Mouse (Mus musculus) liver, adult 2 months (tissue): ENCODE data around the gene Lrrc20.

Experiments used
- CTCF ChIP-seq: fragments of 200-500 bp; IDR thresholded peaks from 2 replicates; pipeline ENCODE4 v1.5.1; 2011; ENCODE audit warnings: low read depth, low read length, control low read depth
- POLR2A ChIP-seq: fragments of 200-500 bp; IDR thresholded peaks from 2 replicates; pipeline ENCODE4 v1.6.1; 2011; ENCODE audit warnings: low read length, control low read depth; ENCODE audit not compliant: insufficient read depth; ENCODE audit errors: extremely low read depth

DNA sequence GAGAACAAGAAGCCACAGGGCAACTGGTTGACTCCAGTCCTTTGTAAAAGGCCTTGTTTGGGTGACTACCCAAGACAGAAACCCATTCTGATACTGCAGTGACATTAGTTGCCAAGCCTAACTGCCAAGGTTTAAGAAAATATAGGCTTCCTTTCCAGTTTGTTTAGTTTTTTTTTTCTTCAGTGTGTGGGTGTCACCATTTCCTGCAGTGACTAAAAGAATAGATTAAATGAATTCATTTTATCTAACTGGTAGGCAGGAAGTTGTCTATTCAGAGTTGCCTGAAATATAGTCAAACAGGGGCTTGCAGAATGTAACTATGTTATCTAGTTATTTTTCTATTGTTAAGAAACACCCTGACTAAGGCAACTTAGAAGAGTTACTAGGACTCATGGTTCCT is 83.9 kb downstream of the Lrrc20 start:
- no peak for TF ChIP-seq POLR2A
- TF ChIP-seq CTCF = no peak
